Mouse (Mus musculus) central nervous system, embryonic 18 days (tissue): ENCODE data around the gene Asb5. TPM values are rescaled to one million over a fixed set of nuclear protein-coding genes. Genes with fewer than 3 reads are reported as not detected.

Experiments used
- polyA plus RNA-seq: library from polyadenylated mRNA; depleted of rRNA; stranded (reverse); fragments of >200 nt; gene quantifications from 2 replicates; pipeline ENCODE4 v1.2.3, GENCODE M21; 2012; rRNA removed

Asb5 gene
- polyA plus RNA-seq: 2.7 and 3.7 TPM in 2 replicates

GRCm38 (mm10) chr8:54529382-54530296 lies at the start of gene Asb5, which contains the start of gene Spcs3:
Asb5 (plus strand) TSS chr8:54529580.
Spcs3 (minus strand) TSS chr8:54529998.

GRCm38 (mm10) chr8:54600671-54601251 lies 71.4 kb downstream of the Asb5 start, which contains the start of gene Spata4:
Spata4 (plus strand) TSS chr8:54600781.

Other genes starting within 250 kb of the Asb5 start
- 26.6 and 26.9 TPM in 2 replicates for gene Spcs3, start 418 bp downstream of the Asb5 start, polyA plus RNA-seq
- gene Spata4, start 71.2 kb downstream of the Asb5 start, polyA plus RNA-seq: 0.10 and 0.13 TPM in 2 replicates